Mouse (Mus musculus) frontal cortex, adult 2 months (tissue): ENCODE data around the gene Atpaf1. TPM values are rescaled to one million over a fixed set of nuclear protein-coding genes. Genes with fewer than 3 reads are reported as not detected.

Experiments used
- DNase-seq, 2 experiments: peaks; one replicate each; pipeline ENCODE4 v3.0.0; 2022; ENCODE audit warnings: low spot score in 1 of 2; ENCODE audit errors: extremely low spot score in 1 of 2
- polyA plus RNA-seq: library from polyadenylated mRNA; depleted of rRNA; stranded (reverse); fragments of >200 nt; gene quantifications from 2 replicates; pipeline ENCODE4 v1.2.3, GENCODE M21; 2012; rRNA removed

The Atpaf1 gene
- polyA plus RNA-seq, 1 experiment = 65.8 TPM

DNA sequence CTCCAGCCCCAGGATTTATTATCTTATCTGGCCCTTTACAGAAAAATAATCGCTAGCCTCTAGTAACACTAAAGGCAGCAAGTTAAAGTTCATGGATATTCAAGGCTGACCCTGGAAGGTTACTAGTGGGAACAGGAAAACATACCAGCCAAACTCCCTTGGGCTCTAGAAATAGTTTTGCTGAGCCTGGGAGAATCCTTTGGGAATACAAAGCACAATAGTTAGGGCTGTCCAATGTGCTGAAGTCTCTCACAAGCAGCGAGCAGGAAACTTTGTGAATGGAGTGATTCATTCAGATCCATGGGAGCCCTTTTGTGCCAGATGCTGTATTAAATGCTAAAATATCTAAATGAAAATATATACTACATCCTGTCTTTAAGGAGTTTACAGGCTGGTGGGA lies 62.0 kb downstream of the Atpaf1 start:
- no peak for DNase-seq

DNA sequence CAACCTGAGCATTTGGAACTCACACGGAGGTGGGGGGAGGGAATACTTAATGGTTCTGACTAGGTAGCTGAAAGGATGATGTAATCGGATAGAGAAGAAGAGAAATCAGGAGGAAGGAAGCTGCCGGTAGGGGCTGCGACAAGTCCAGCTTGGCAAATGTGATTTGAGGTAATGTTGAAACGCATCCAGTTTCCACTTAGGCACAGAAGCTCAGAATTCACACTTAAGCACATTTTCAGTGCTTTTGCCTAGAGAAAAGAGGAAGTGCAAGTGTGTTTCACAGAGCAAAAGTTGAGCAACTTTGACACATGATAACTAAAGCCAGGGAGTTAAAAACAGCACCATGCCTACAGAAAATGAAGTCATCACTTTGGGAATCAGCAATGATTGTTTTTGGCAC lies 62.8 kb downstream of the Atpaf1 start:
- peak; percentile 43 to 66 for DNase-seq

DNA sequence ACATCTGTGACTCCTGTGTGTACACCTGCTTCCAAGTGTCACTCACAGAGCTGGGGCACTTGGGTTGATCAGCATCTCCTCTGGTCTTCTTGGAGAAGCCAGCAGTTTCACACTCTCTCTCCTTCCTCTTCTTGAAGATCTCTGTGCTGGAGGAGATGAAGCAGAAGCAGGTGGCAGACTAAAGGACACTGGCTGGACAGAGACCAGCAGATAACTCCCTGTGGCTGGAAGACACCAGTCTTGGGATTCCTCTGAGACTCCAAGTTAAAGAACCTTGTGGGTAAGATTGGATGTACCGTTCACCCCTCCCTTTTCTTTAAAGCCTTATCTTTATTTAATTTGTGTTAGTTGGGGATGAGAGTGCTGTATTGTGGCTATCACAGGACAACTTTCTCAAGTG lies 63.5 kb downstream of the Atpaf1 start:
- DNase-seq = no peak

DNA sequence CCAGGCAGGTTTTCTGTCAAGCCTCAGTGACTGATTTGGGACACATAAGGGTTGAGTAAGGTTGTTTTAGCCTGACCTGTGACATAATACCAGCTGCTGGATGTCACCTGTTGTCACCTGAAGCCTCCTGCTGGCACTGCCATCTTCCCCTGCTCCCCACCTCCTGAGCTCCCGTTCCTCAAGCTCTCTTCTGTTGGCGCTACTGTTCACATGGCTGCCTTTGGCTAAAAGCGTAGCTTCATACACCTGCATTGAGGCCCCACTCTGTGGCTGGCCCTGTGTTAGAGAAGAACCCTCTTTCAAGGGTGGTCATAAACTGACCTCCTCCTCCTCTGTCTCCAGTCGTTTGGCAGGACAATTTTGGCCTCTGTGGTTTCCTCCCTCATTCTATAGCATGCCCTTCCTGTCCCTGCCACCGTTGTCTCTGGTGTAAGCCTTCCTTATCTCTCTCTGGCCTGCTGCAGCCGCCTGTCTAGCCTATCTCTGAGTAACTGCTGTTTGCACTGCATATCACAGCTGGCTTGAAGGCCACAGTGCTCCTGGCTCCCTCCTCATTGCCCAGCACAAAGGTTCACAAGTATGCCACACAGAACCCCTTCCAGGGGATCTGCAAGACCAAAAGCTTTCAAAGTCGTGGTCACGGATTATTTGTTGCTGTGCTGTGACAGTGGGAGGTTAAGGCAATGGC lies 64.5 kb downstream of the Atpaf1 start:
- DNase-seq = no peak

DNA sequence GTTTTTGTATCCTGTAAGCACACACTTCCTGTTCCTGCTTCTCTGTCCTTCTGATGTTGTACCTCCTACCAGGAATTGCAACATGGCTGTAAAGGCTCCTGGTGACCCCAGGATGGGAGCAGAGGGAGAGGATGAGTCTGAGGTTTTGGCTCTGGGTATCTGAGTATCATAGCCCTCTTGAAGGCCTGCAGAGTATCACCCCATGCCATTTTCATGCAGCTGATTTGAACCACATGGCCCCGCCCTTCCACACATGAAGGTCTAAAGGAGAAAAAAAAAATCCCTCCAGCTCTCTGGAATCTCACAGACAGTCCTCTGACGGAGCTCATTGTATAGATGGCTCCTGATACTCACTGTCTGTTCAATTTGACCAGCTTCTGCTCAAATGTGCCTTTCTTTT lies 65.5 kb downstream of the Atpaf1 start:
- DNase-seq = no peak

DNA sequence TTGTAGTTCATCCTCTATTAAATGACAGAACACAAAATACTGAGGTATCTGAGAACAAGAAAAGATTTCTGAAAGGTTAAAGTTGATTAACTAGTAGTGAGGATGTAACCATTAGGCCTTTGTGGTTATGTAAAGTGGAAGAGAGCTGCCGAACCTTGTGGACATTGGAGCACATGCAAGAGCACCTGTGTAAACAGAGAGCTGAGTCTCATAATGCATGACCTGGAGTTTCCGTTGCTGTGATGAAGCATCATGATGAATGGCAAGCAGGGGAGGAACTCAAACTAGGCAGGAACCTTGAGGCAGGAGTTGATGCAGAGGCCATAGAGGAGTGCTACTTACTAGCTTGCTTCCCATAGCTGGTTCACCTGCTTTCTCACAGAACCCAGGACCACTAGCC lies 66.0 kb downstream of the Atpaf1 start:
- DNase-seq = no peak

DNA sequence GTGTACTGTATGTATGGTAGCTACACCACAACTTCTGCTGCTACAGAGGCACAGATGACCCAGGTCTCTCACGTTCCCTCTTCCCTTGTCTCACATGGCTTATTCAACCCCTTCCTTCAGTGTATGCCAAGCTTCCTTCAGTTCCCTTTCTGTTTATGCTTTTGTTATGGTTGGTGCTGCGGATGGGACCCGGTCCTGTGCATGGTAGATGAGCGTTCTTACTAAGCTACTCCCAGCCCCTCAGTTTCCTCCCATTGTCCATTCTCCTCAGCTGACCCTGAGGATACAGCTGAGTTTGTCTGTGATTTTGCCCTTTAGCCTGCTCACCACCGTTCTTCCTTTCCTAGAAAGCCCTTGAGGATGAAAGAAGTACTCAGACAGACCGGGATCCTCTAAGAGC lies 67.0 kb downstream of the Atpaf1 start:
- DNase-seq = no peak

DNA sequence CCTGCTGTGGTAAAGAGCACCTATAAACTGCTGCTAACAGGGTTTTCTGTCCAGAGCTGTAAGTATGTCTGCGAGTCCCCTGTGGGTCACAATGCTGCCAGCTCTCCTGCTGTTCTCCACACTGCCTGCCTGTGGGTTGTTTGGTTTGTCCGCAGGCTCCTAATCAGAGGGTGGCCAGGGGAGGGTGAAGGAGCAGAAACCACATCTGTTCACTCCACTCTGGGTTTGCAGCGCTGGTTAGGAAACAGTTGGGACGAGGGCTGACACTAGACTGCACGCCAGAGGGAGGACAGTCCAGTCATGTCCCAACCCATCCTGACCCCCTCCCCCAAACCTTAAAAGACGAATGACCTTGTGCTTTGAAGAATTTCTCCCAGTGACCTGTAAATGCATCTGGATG lies 70.5 kb downstream of the Atpaf1 start:
- DNase-seq = no peak

DNA sequence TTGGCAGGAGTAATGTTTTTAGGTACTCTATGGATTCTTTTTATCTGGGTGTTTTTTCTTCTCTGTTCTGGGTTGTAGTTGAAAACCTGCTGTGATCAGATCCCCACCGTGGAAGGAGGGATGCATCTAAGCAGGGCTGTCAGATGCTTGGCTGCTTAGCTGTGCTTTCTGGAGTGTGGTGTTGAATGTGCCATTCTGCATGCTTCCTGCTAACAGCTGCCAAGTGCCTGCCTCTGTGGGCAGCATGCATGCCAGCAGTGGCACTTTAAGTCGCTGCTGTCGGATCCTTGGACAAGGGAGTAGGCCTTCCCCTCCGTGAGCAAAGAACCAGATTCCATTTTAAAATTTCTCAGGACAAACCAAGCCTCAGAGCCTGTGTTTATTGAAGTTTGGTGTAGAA lies 71.0 kb downstream of the Atpaf1 start:
- peak in 1 of 2 experiments; percentile 24 for DNase-seq

DNA sequence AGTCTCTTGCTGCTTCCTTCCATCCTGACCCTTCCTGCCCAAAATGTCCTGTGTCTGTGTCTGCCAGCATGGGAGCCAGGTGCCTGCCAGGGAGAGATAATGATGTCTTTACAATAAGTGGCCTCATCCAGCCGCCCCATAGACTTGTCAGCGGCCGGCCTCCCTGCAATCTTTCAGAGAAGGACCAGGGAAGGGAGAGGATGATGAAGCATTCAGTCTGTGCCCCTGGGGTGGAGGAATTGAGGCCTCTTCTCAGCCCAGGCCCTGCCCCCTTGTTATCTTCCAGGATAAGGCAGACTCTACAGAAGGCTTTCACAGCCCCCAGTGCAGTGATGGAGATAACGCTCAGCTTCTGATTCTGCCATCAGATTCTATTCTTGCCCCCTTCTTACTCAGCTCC lies 71.7 kb downstream of the Atpaf1 start:
- DNase-seq = no peak

DNA sequence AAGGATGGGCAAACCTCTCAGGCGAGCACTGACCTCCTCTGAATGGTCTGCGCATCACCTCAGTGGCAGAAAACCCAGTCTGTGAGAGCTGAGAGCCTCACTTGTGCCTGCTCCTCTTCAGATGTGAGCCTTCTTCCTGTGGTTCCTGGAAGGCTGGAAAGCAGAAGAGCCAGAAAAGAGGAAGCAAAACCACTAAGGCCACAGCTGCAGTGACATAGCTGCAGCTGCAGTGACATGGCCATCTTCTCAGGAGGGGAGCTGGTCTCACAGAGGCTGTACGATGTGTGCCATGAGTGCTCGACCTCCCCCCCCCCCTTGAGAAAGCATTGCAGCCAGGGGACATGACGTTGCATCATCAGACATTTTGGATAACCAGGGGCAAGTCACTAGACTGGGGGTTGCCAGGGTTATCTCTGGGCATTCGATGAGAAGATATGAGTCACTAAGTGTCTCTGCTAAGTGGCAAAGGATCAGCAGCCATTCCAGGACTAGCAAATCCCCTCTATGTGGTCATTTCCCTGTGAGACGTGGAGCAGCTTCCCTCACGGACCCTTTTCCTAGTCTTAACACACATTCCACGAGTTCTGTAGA lies 72.8 kb downstream of the Atpaf1 start:
- no peak for DNase-seq

DNA sequence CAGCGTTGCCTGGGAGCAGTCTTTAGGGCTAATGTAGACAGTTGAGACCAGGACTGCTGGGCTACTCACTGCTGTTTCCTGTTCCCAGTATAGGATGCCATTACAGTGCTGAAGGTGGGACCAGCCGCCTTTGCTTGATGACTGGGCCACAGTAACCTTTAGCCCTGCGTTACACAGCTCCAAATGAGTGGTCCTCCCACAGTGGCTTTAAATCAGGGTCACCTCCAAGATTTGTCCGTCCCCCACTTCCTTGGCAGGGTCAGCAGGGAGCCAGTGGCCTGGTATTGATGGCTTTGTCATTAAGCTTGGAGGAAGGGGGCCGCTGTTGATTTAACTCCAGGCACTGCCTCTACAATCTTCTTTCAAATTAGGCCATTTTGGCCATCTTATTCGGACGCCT lies 78.7 kb downstream of the Atpaf1 start:
- DNase-seq = no peak

DNA sequence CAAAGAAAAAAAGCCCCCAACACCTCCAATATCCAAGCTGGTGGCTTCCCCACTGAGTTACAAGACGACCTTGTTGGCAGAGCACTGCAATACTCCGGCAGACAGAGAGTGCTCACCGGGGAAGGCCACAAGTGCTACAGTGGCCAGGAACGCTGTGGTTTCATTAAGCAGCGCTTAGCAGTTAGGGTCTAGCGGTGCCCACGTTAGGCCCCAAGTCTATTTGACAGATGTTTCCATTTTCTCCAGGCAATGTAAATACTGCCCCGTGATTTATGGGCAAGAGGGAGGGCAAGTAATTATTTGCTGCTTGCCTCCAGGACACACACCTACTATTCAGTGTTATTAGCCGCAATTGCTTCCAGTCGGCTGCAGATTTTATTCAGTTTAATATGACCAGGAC lies 79.3 kb downstream of the Atpaf1 start:
- no peak for DNase-seq

Other genes with a start within 250 kb of the Atpaf1 start
- gene Cyp4a31, start 221.2 kb upstream of the Atpaf1 start, polyA plus RNA-seq = not detected in 2 replicates
- gene Cyp4a32, start 183.8 kb upstream of the Atpaf1 start, polyA plus RNA-seq = not detected in 2 replicates
- gene Cyp4b1, start 137.1 kb upstream of the Atpaf1 start, polyA plus RNA-seq = 1.2 and 1.6 TPM in 2 replicates
- gene Efcab14, start 47.1 kb upstream of the Atpaf1 start, polyA plus RNA-seq = 35.9 and 37.1 TPM in 2 replicates
- 0.19 and 0.20 TPM in 2 replicates for gene Tex38, start 3.8 kb upstream of the Atpaf1 start, polyA plus RNA-seq
- 10.9 and 11.5 TPM in 2 replicates for gene Mob3c, start 43.3 kb downstream of the Atpaf1 start, polyA plus RNA-seq
- gene Mknk1, start 54.4 kb downstream of the Atpaf1 start, polyA plus RNA-seq = 60.8 and 70.3 TPM in 2 replicates
- gene Kncn, start 99.6 kb downstream of the Atpaf1 start, polyA plus RNA-seq = 0.16 and 0.32 TPM in 2 replicates
- 0.08 and 0.16 TPM in 2 replicates for gene 6430628N08Rik, start 105.9 kb downstream of the Atpaf1 start, polyA plus RNA-seq
- 0.06 and 0.12 TPM in 2 replicates for gene Dmbx1, start 155.1 kb downstream of the Atpaf1 start, polyA plus RNA-seq
- 88.1 and 104 TPM in 2 replicates for gene Faah, start 233.1 kb downstream of the Atpaf1 start, polyA plus RNA-seq